Mouse (Mus musculus): ENCODE measurements around the gene Gm6685.
"Not testable (repeated sequence)": the region's sequence is repeated elsewhere in the genome, so short reads cannot be mapped to it uniquely, and the experiment has no call there.

Gene Gm6685

GRCm38 (mm10) chr11:28339224-28340150 is at the start of gene Gm6685:
Gene Gm6685 (minus strand): TSS chr11:28339867.
- DNase-seq (ENCODE audit: low spot score): not testable (repeated sequence)

DNA sequence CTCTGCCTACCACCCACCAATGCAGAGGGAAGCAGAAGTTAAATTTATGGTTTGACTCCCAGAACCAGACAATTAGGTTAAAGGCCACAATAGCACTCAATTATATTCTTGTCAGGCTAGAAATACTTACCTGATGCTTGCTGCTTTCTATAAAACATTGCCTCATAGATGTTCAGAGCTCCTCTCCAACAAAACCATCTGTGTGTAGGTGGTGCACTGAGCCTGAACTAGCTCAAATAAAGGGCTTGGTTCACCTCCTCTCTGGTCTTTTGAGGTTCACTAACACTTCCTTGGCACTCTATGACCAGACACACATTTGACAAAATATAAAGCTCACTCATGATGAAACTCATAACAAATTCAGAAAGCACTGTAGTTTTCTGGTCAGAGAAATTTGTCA is 36.2 kb upstream of the Gm6685 start:
- peak; percentile 5 for DNase-seq (ENCODE audit: low spot score)

DNA sequence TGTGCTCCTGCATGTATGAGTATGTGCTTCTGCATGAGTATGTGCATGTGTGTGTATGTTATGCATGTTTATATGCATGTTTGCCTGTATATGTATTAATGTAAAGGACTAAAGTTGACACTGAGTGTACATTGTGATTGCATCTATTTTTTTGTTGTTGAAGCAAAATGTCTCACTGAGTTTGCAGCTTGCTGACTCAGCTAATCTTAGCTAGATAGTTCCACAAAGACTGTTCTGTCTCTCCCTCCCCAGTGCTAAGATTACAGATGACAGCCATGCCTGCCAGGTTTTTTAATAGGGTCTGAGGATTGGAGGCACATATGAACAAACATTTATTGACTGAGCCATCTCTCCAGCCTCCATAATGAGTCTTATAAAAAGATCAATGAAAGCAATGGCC is 35.0 kb upstream of the Gm6685 start:
- DNase-seq (ENCODE audit: low spot score): no peak

DNA sequence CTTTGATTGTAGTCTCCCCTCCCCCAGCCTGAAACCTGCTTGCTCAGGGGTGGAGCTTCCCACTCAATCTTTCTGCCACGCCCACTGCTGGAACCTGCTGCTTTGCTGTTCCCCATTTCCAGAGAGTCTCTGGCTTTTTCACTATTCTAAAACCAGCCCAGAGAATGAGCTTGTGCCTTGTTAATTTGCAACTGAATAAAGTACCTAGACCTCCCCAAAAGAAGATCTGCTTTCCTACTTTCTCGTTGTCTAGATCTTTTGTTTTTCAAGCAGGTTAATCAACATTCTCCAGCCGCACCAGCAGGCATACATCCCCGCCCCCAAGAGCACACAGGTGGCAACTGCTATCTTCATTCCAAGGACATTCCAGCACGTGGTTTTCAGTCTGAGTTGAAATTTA is 31.7 kb upstream of the Gm6685 start:
- not testable (repeated sequence) for DNase-seq (ENCODE audit: low spot score)

DNA sequence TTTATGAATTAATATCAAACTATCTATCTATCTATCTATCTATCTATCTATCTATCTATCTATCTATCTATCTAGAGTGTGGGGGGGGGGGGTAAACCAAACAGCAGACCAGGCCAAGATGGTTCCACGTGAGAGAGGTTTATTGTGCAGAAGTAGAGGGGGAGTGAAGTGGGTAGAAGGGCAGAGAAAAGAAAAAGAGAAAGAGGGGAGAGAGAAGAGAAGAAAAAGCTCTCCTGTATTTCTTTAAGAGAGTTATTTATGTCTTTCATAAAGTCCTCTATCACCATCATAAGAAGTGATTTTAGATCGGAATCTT is 26.2 kb upstream of the Gm6685 start:
- no peak for DNase-seq (ENCODE audit: low spot score)

GRCm38 (mm10) chr11:28365209-28365928 is 25.7 kb upstream of the Gm6685 start:
- DNase-seq (ENCODE audit: low spot score): peak; percentile 96

DNA sequence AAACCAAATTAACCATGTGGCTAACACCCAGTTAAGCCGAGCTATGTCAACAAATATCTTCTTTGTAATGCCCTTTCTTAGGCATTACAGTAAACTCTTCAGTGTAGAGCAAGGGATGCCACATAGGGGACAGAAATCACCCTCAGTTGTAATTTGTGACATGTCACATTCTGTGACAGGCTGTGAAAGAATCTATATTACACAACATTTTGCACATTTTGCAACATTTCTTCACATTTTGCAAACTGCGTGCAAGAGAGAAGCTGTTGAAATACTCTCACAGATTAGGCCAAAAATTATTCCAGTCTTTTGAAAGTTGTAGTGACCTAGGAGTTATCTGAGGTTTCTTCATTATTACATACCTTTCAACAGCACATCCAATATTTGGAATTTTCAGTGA is 3.8 kb upstream of the Gm6685 start:
- no peak for DNase-seq (ENCODE audit: low spot score)

DNA sequence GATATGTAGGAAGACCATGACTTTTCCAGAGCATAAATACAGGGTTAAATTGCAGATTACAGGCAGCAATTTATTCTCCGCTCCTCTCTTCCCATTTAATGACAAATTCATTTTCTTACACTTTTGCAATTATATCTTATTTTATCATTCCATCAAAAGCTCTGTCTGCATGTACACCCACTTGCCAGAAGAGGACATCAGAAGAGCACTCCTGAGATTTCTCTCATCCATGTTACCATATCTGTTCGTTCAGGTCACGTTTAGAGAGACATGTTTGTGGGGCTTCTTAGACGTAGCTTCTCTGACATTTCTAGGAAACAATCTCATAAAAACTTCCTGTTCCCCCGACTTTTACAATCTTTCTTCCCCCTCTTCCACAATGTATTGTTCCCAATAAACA is 2.2 kb upstream of the Gm6685 start:
- no peak for DNase-seq (ENCODE audit: low spot score)

GRCm38 (mm10) chr11:28327878-28328277 is 11.8 kb downstream of the Gm6685 start:
- no peak for DNase-seq (ENCODE audit: low spot score)

DNA sequence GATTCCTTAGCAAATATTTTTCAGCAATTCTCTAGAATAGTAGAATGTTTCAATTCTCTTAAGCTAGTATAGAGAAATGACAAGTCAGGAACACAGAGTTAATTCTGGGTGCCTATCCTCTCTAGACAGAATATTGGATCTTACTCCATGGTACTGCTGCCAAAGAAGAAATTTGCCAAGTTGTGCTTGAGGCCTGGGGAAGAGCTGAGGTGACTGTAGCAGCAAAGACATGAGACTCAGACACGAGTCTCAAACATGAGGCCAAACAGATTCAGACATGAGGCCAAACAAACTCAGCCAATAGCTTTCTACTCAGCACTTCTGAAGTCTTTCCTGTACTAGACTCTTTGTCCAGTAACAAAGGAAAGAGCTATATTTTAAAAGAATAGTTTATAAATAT is 26.3 kb downstream of the Gm6685 start:
- no peak for DNase-seq (ENCODE audit: low spot score)

DNA sequence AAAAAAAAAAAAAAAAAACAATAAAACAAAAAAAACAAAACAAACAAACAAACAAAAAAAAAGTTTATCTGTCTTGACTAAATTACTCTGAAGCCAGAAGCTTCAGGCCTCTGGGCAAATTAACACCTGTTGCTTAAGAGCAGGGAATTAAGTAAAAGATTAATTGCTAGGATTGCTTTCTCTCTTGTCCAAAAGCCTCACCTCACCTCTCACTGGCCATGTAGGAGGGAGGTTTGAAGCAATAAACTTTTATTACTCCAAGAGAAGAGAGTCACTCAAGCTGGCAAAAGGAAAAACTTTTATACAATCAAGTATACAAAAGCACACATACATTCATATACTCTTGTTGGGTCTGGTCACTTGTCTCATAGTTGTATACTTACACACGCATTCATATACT is 31.9 kb downstream of the Gm6685 start:
- no peak for DNase-seq (ENCODE audit: low spot score)

- no peak for DNase-seq (ENCODE audit: low spot score)
Measured at GRCm38 (mm10) chr11:28290440-28290839, 49.2 kb downstream of the Gm6685 start.
